Mouse (Mus musculus): Measurements from ENCODE around the gene Gprasp2. TPM values are rescaled to one million over a fixed set of nuclear protein-coding genes. Genes with fewer than 3 reads are reported as not detected.
"Not testable (repeated sequence)": the region's sequence is repeated elsewhere in the genome, so short reads cannot be mapped to it uniquely, and the experiment has no call there.

Gene Gprasp2
- total RNA-seq (2022): 100 to 1,000 TPM; 178 to 211 (median 189) TPM

DNA sequence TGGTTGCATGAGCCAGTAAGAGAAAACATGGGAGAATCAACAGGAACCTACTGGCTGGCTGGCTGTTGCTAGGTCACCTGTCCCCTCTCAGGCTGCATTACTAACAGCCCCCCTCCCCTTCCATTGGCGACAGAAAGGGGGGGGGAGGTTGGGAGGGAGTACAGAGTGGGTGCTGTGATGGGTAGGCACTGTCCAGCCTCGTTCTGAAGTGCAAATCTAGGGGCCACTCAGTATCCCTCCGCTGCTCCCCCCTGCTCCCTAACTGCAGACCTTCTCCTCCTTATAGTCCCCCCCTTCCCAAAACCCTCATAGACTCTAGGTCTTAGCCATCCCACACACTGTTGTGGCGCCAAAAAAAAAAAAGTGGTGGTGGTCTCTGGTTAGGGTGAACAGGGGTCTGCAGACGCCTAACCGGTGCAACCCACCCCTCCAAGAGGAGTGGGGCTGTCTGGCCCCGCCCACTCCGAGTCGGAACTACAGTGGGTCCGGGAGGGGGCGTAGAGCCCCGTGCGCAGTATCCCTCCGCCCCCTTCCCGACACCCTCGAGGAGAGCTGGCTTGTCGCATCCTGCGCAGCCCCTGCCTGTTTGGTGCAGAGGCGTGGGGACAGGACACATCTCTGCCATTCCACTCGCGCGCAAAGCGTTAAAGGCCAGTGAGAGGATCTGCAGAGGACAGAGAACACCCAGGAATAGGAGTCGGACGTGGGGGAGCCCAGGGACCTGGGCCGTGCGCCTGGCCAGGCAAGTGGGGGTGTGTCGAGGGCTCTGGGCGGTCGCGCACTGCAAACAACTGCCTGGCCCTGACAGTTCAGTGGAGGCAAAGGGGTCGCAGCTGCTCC, at the start of gene Gprasp2:
TSS of gene Gprasp2 (plus strand) at position 514 of the 840 bp plus-strand sequence.
- DNase-seq (ENCODE audit: low spot score in 2 of 2): peak; percentile 45 to 55

DNA sequence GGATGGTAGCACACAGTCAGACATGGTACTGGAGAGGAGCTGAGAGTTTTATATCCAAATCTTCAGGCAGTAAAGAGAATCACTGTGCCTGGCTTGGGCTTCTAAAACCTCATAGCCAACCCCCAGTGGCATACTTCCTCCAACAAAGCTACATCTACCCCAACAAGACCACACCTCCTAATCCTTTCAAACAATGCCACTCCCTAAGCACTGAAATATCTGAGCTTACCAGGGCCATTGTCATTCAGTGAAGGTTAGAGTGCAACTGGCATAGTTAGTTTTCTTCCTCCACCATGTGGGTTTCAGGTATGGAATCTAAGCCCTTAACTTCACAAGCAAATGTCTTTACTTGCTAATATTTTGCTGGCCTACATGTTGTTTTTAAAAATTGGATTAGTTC, 47.3 kb upstream of the Gprasp2 start:
- DNase-seq (ENCODE audit: low spot score in 2 of 2): no peak

GRCm38 (mm10) chrX:135792326-135792725, 46.5 kb upstream of the Gprasp2 start:
- no peak for DNase-seq (ENCODE audit: low spot score in 2 of 2)

DNA sequence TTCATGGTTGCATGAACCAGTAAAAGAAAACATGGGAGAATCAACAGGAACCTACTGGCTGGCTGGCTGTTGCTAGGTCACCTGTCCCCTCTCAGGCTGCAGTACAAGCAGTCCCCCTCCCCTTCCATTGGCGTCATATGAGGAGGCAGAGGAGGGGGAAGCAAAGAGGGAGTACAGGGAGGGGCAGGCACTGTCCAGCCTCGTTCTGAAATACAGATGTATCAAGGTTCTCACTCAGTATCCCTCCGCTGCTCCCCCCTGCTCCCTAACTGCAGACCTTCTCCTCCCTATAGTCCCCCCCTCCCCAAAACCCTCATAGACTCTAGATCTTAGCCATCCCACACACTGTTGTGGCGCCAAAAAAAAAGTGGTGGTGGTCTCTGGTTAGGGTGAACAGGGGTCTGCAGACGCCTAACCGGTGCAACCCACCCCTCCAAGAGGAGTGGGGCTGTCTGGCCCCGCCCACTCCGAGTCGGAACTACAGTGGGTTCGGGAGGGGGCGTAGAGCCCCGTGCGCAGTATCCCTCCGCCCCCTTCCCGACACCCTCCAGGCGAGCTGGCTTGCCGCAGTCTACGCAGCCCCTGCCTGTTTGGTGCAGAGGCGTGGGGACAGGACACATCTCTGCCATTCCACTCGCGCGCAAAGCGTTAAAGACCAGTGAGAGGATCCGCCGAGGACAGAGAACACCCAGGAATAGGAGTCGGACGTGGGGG, 43.1 kb upstream of the Gprasp2 start:
- peak; percentile 35 to 61 for DNase-seq (ENCODE audit: low spot score in 2 of 2)

- DNase-seq (ENCODE audit: low spot score in 2 of 2): not testable (repeated sequence)
These were observed 42.3 kb upstream of the Gprasp2 start for GRCm38 (mm10) chrX:135796305-135797211.

GRCm38 (mm10) chrX:135797212-135797644, 41.6 kb upstream of the Gprasp2 start, which contains the start of gene Bhlhb9:
Gene Bhlhb9 (plus strand): TSS chrX:135797594.
- DNase-seq (ENCODE audit: low spot score in 2 of 2): peak in 1 of 2 experiments; percentile 43

GRCm38 (mm10) chrX:135804149-135804548, 34.7 kb upstream of the Gprasp2 start:
- no peak for DNase-seq (ENCODE audit: low spot score in 2 of 2)

- no peak for DNase-seq (ENCODE audit: low spot score in 2 of 2)
These were observed 33.1 kb upstream of the Gprasp2 start for GRCm38 (mm10) chrX:135805780-135806179.

- DNase-seq (ENCODE audit: low spot score in 2 of 2): not testable (repeated sequence)
These were observed 2.9 kb upstream of the Gprasp2 start for GRCm38 (mm10) chrX:135835896-135836295.

DNA sequence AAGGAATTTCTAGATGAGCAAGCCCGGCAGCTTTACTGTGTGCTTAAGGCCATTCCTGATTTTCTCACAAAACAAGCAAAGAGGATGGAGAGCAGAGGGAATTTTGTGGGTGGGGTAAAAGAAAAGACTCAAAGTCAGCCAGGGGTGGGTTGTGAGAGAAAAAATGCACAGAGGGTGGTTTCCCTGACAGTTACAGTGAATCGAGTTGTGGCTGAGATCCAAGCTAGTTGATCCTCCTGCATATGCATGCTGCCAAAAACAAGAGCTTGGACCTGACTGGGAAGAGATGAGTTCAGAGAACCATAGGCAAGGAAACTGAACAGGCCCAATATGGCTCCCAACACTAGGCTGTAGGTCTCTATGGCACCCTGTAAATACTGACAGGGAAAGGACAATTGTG, 938 bp upstream of the Gprasp2 start:
- no peak for DNase-seq (ENCODE audit: low spot score in 2 of 2)

DNA sequence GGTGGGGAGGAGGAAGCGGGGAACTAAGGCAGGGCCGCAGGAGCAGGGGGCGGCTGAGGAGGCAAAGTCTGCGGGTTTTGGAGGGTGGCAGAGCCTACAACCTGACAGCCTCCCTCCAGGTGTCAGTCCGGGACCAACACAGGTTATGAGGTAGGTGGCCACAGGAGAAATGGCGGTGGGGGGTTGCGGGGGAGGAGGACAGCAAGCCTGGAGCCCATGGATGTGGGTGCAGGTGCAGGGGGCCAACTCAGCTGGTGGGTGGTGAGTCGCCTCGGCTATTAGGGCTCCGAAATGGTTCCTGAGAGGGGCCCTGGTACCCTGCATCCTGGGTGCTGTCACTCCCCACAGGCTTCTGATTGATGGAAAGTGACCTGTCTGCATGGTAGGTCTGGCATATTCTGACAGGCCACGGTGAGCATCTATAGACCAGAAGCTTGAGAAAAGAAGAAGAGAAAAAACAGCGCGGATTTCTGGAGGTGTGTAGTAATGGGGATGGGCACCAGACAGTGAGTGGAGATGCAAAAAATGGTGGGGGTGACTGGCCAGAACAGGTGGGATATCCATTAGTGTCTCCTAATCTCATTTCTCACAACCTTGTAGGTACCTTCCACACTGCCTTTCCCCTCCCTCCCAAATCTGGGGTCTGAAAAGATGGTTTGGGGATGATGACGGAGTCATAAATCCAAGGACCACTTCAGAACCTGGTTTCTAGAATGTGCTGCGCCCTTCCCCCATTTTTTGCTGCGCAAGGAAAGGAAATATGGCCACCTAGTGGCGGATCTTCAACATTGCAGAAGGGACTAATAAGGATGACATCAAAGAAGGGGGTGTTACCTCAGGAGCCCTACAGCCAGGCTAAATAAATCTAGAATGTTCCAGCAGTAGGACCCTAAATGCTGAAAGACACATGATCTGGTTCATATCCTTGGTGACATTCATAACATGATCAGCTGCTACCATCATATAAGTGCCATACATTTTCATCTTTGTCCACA, 860 bp downstream of the Gprasp2 start:
- DNase-seq (ENCODE audit: low spot score in 2 of 2): peak in 1 of 2 experiments; percentile 24

GRCm38 (mm10) chrX:135866806-135867205, 28.0 kb downstream of the Gprasp2 start:
- DNase-seq (ENCODE audit: low spot score in 2 of 2): not testable (repeated sequence)

DNA sequence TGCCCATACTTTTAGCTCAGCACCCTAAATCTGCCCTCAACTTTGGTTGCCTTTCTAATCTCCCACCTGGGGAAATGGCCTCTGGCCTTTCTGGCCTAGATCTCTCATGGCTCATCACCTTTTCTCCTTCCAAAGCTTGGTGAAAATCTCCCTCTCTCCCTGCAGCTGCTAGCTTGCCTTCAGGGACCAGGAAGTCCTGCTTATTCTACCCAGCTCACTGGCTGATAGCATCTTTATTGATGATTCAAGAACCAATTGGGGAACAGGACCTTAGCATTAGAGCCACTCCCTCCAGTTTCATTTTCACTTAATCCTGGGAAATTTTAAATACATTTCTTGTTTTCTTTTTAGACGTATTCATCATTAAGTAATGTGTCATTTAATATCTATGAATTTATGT, 37.8 kb downstream of the Gprasp2 start:
- DNase-seq (ENCODE audit: low spot score in 2 of 2): no peak

- no peak for DNase-seq (ENCODE audit: low spot score in 2 of 2)
These were observed 40.8 kb downstream of the Gprasp2 start for GRCm38 (mm10) chrX:135879626-135880025.

- peak; percentile 47 to 87 for DNase-seq (ENCODE audit: low spot score in 2 of 2)
These were observed 46.8 kb downstream of the Gprasp2 start for GRCm38 (mm10) chrX:135885411-135886233.

- DNase-seq (ENCODE audit: low spot score in 2 of 2): peak; percentile 4 to 28
These were observed 47.4 kb downstream of the Gprasp2 start for GRCm38 (mm10) chrX:135886234-135886585.

Data from left cerebral cortex, adult 8-10 months (tissue).